Mouse (Mus musculus): ENCODE results near the gene Nkx1-1. TPM values are rescaled to one million over a fixed set of nuclear protein-coding genes. Genes with fewer than 3 reads are reported as not detected.
A peak's percentile ranks its signal among the peaks of the same experiment; 100 is the strongest.

Gene Nkx1-1
- total RNA-seq (2014; fragmentation: Nextera tagmentation) = 0.60 TPM in 1 of 2 replicates, not detected in the other
- total RNA-seq (2017) = not detected in 2 replicates

- ATAC-seq (replicated peaks; ENCODE audit: poor library complexity, severe bottlenecking) = no peak
Observed at GRCm38 (mm10) chr5:33433201-33434138, at the start of gene Nkx1-1. Gene Nkx1-1 (minus strand): TSS chr5:33433976.

- no peak for ATAC-seq (replicated peaks; ENCODE audit: poor library complexity, severe bottlenecking)
Observed at GRCm38 (mm10) chr5:33481318-33481685, 47.5 kb upstream of the Nkx1-1 start.

GRCm38 (mm10) chr5:33480582-33481317, 47.0 kb upstream of the Nkx1-1 start:
- ATAC-seq (replicated peaks; ENCODE audit: poor library complexity, severe bottlenecking) = peak; percentile 65

- no peak for ATAC-seq (replicated peaks; ENCODE audit: poor library complexity, severe bottlenecking)
Observed at GRCm38 (mm10) chr5:33465464-33465863, 31.7 kb upstream of the Nkx1-1 start.

- no peak for ATAC-seq (replicated peaks; ENCODE audit: poor library complexity, severe bottlenecking)
Observed at GRCm38 (mm10) chr5:33464390-33464789, 30.6 kb upstream of the Nkx1-1 start.

GRCm38 (mm10) chr5:33459111-33459510, 25.3 kb upstream of the Nkx1-1 start:
- no peak for ATAC-seq (replicated peaks; ENCODE audit: poor library complexity, severe bottlenecking)

GRCm38 (mm10) chr5:33458132-33458622, 24.4 kb upstream of the Nkx1-1 start:
- ATAC-seq (replicated peaks; ENCODE audit: poor library complexity, severe bottlenecking) = no peak

- peak; percentile 80 for ATAC-seq (replicated peaks; ENCODE audit: poor library complexity, severe bottlenecking)
Observed at GRCm38 (mm10) chr5:33455737-33456136, 22.0 kb upstream of the Nkx1-1 start.

- ATAC-seq (replicated peaks; ENCODE audit: poor library complexity, severe bottlenecking) = no peak
Observed at GRCm38 (mm10) chr5:33443794-33444193, 10.0 kb upstream of the Nkx1-1 start.

GRCm38 (mm10) chr5:33442927-33443710, 9.3 kb upstream of the Nkx1-1 start:
- peak; percentile 66 for ATAC-seq (replicated peaks; ENCODE audit: poor library complexity, severe bottlenecking)

- ATAC-seq (replicated peaks; ENCODE audit: poor library complexity, severe bottlenecking) = peak; percentile 92
Observed at GRCm38 (mm10) chr5:33438214-33438613, 4.4 kb upstream of the Nkx1-1 start.

GRCm38 (mm10) chr5:33435941-33436340, 2.2 kb upstream of the Nkx1-1 start:
- no peak for ATAC-seq (replicated peaks; ENCODE audit: poor library complexity, severe bottlenecking)

GRCm38 (mm10) chr5:33435151-33435550, 1.4 kb upstream of the Nkx1-1 start:
- no peak for ATAC-seq (replicated peaks; ENCODE audit: poor library complexity, severe bottlenecking)

GRCm38 (mm10) chr5:33434141-33434780, 485 bp upstream of the Nkx1-1 start:
- peak; percentile 32 for ATAC-seq (replicated peaks; ENCODE audit: poor library complexity, severe bottlenecking)

GRCm38 (mm10) chr5:33432057-33432935, 1.5 kb downstream of the Nkx1-1 start:
- ATAC-seq (replicated peaks; ENCODE audit: poor library complexity, severe bottlenecking) = no peak

GRCm38 (mm10) chr5:33431173-33432005, 2.4 kb downstream of the Nkx1-1 start:
- ATAC-seq (replicated peaks; ENCODE audit: poor library complexity, severe bottlenecking) = no peak

- no peak for ATAC-seq (replicated peaks; ENCODE audit: poor library complexity, severe bottlenecking)
Observed at GRCm38 (mm10) chr5:33430511-33431172, 3.1 kb downstream of the Nkx1-1 start.

All from granulocyte monocyte progenitor cell, adult 5-6 weeks (primary cell).